Mouse (Mus musculus): ENCODE data around the gene Ctbp1.
A peak's percentile ranks its signal among the peaks of the same experiment; 100 is the strongest.

Gene Ctbp1

DNA sequence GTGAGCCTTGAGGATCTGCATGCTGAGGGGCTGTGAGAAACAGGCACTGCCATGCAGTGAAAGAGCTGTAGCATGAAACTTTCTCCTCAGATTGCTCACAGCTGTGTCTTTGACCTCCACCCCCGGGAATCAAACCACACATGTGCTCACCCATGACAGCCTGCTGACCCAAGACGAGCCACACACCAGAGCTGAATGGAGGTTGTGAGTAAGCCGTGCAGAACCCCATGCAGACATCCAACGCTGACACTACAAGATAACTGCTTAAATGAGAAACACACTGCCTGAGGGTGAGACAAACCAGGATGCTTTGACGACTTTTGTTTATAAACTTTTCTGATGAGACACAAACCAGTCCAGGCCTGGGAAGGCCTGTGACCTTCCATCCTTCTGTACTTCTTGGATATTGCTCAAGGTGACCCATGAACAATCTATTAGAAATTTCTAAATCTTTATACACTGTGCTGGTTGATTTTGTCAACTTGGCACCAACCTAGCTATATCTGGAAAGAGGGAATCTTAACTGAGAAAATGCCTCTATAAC lies 30.3 kb downstream of the Ctbp1 start:
- no peak for DNase-seq (ENCODE audit: low spot score in 2 of 2)

DNA sequence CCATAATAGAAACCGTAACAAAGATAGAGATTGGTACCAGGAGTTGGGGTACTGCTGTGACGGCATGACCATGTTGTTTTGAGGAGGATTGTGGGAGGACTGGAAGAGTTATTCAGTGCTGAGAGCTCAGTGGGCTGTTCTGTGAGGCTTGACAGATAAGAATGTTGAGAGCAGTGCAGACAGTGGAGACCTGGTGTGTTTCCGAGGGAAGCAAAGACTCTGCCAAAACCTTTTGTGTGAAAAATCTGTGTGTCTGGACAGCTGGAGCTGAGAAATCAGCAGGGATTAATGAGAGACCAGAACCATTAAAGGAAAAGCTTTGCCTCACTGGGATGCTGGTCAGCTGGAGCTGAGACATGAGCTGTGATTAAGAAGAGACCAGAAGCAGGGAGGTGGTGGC lies 34.9 kb downstream of the Ctbp1 start:
- DNase-seq (ENCODE audit: low spot score in 2 of 2): no peak

DNA sequence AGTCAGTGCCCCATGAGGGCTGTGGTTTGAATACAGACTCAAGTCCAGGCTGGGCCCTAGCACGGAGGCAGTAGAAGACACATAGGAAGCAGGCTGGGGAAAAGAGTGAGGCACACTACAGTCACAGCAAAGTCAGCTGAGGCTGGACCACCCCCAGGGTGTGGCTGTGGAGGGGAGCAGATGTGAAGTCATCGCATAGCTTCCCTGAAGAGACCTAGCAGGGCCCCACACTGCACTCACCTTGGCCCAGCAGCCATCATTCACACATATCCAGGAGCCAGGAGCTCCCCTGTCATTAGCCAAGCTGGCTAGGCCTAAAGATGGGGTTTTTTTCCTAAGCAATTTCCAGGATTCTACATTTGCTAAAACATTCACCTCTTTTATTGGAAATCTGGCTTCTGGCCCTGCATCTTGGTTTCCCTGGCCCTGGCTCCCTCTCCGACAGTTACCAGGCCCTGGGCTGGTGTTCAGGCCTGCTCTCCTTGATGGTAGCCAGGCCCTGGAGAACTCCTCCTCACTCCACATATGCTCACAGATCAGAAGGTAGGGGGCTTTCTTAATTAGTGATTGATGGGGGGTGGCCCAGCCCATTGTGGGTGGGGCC lies 35.6 kb downstream of the Ctbp1 start:
- DNase-seq (ENCODE audit: low spot score in 2 of 2): no peak

DNA sequence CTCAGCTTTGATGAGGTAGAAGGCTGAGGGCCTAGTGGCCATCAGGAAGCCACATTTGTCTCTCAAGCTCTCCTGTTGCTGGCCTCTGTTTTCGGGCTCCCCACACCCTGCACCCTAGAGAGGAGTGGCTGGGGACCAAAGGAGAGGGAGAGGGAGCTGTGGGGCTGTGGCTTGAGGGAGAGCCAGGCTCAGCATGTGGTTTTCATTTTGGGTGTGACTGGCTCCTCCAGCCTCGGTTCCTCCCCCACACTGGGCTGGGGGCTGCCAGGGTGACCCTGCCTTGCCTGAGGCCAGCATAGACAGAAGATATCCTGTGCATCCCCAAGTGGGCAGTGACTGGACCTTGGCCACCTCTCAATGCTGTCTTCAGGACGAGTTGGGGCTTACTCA lies 36.5 kb downstream of the Ctbp1 start:
- DNase-seq (ENCODE audit: low spot score in 2 of 2): no peak

DNA sequence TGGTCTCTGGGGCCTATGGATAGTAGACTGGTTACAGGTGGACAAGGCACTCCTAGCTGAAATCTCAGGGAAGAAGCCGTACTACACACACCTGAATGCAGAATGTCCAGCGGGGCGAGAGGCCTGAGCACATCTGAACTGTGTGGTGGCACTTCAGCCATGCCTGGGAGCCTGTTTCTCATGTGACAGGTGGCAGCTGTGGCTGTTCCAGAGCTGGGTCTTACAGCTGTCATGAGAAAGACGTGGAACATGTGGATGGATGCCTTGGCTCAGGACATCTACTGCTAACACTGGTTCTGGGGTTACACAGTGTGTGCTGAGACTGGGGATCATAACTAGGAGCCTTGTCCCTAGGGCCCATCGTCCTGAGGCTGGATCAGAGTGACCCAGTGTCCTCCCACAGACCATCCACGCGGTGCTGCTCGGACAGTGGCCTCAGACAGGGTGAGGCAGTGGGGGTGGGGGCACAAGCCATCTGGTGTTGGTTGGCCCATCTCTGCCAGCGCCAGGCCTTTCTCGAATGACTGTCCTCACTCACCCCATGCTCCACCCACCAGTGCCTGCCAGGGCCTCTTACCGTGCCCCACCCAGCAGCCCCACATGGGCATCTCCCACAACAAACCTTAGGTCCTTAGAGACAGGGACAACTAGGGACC lies 37.1 kb downstream of the Ctbp1 start:
- no peak for DNase-seq (ENCODE audit: low spot score in 2 of 2)

DNA sequence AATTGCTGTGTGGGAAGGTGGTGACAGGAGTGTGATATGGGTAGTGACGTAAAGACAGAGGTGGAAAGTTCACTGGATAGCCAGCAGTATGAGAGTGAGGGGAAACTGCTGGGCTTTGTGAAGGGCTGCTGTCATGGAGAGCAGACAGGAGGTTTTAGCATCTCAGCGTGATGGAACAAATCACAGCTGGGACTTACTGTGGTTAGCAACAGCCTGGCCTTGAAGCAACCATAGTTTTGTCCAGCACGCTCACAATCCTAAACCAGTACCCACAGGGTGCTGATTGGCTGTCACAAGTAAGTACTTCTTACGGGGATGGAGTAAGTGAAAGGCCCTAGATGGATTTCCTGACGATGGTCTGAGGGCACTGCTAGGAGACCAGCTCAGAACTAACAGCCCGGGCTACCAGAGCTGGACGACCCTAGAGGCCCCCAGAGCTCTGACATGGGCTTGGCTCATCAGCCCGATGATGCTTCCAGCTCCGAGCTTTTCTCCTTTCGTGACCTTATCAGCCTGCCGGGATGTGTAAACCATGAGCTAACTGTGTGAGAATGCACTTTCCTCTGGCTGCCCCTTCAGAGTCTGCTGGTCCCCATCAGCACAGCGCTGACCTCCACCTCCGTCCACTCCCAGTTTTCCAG lies 40.3 kb downstream of the Ctbp1 start:
- no peak for DNase-seq (ENCODE audit: low spot score in 2 of 2)

DNA sequence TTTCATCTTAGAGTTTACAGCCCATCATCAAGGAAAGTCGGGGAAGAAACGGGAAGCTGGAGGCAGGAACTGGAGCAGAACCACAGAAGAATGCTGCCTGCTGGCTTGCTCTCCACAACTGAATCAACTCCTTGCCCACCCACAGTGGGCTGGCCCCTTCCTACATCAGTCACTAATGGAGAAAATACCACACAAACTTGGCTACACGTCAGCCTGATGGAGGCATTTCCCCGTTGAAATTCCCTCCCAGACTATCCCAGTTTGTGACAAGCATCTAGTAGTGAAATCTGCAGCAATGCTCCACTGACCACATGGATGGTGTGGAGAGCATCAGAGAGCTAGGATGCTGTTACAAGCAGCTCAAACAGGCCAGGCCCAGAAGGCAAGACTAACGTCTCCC lies 42.0 kb downstream of the Ctbp1 start:
- DNase-seq (ENCODE audit: low spot score in 2 of 2): no peak

DNA sequence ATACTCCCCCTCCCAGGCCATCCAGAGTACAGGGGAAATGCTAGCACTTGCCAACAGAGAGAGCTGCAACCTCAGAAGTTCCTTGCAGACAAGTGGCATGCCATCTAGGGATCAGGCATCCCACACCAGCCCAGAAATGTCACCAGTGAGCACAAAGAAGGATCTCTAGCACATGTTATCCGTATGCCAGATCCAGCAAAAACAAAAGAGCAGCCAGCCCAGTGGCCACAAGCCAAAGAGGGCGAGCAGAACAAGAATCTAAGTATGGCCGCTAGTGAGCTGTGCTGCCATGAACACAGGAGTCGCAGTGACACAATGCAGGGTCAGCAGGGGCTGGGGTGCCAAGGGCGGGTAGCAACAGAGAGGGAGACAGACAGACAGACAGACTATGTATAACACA lies 44.5 kb downstream of the Ctbp1 start:
- DNase-seq (ENCODE audit: low spot score in 2 of 2): no peak

DNA sequence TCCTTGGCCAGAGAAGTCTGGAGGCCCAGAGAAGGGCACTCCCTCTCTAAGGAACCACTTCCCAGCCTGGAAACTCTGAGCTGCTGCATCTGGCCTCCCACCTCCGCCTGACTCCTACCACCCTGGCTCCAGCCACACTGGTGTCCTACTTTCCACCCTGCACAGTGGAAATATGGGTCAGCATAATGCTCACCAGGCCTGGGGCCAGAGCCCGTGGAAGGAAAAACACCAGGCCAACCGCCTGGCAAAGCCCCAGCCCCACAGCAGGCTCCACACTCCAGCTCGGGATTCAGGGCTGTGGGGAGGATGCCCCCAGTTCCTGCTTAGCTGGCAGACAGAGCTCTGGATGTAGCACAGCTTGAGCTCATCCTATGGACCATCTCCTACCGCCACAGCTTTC lies 46.4 kb downstream of the Ctbp1 start:
- no peak for DNase-seq (ENCODE audit: low spot score in 2 of 2)

DNA sequence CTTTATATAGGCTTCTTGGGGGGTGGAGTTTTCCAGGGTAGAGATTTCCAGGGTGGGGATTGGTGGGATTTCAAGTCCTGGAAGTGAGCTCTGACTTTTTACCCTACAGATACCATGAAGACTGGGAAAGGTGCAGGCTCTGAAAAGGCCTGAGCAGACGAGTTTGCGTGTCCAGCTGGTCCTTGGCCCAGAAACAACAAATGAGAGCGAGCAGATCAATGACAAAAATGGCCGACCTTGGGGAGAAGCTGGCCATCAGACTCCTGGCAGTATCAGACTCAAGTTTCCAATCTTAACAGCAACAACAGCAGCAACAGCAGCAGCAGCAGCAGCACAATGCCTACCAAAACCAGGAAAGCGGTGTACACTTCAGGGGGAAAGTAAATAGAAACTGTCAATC lies 49.1 kb downstream of the Ctbp1 start:
- no peak for DNase-seq (ENCODE audit: low spot score in 2 of 2)

DNA sequence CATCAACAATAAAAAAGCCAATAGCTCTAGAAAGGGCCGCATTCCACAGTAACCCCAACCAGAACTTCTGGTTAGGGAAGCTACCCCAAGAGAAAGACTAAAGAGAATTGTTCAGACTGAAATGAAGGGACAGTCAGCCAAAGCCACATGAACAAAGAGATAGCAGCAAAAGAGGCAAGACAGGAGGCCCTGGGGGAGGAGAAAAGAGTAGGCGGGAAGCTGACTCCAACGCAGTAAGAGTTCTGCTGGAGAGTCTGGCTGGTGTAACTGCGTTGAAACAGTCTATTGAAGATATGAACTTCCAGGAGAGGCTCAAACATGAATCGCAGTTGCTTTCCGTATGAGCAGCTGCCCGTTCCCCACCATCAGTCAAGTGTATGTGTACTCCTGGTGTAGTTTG lies 50.3 kb downstream of the Ctbp1 start:
- DNase-seq (ENCODE audit: low spot score in 2 of 2): no peak

DNA sequence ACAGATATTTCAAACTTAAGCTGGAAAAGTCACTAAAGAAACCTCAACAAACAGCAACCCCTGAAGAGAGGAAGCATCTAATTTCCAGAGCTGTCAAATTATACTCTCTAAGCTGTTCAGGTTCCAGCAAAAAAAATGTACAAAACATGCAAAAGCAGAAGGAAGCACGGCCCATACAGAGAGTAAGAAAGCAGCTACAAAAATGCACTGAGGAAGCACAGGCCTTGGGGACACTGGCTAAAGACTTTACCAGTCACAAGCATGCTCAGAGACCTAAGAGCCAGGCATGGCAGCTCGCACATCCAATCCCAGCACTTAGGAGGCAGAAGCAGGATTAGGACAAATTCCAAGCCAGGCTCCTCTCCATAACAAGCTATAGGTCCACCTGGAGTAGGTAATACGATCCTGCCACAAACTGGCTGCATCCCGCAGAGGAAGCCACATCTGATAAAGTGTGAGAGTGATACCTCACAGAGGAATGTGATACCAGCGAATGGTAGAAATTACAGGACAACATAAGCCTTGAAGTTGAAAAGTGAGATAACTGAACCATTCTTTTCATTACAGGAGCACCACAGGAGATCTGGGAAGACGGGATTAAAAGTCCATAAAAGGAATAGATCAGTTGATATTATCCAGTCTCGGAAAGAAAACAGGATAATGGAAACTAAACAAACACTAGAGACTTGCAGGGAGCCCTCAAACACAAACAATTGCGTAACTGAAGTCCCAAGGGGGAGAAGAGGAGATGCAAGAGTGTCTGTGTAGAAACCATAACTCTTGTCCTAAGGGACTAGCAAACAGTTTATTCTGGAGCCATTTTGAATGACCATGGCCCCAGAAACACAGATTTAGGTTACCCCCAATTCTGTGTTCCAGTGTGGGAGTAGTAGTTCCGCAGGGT lies 51.7 kb downstream of the Ctbp1 start:
- DNase-seq (ENCODE audit: low spot score in 2 of 2): no peak

DNA sequence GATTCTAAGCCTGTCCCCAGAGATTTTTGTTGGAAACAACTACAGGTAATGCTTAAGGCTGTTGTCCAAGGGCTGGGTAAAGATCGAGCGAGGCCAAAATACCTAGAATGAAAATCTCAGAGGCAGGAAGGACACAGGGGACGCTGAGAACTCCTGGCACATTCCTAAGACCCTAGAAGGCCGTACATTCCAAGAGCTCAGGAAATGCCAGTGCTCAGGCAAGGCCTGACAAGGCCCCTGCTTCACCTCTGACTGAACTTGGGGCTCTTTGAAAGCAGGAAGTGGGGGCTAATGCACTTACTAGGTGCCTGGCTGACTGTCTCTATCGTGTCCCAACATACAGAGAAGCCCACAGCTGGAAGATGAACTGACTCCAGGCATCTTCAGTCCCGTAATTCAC lies 52.4 kb downstream of the Ctbp1 start:
- no peak for DNase-seq (ENCODE audit: low spot score in 2 of 2)

DNA sequence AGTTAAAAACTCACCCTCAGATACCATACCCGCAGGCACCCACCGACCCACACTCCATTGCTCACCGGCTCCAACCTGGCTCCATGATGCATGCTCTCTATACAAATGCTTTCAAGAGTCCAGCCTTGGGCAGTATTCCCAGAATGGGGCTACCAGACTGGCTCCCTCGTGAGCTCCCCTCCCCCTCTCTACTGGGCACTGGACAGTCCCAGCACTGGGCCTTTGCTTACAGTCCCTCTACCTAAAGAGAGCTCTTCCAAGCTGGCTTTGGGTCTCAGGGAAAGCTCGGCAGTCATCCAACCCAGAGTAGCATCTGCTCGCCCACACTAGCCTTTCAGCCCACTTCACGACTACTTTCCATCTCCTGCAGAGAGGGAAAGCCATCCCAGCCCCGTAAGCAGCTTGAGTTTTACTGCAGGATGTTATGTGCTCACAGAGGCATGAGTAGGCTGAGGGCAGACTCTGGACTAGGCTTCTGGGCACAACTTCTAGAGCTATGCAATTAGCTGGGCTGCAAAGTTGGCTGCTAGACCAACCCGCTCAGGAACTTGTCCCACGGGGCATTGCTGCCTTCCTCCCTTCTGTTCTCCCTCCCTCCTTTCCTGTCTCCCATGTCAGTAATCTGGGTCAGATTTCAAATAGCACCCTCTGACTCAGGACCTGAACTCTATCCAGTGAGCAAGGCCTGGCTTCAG lies 54.3 kb downstream of the Ctbp1 start:
- no peak for DNase-seq (ENCODE audit: low spot score in 2 of 2)

DNA sequence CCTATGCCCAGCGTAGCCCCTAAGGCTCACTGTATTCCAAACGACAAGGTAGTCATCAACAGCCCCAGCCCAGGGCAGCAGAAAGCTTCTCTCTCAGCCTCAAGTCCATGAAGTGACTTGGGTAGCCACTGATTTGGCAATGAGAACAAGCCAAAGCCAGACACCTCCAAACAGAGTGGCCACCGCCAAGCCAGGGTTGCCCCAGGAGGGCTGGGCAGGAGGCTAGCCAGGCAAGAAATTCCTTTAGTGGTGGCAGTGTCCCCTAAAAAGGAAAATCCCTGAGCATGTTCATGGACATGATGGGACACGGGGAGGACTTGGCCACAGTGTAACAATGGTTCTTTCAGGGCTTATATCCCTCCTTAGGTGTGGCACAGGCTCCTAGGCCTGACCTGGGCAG lies 55.0 kb downstream of the Ctbp1 start:
- no peak for DNase-seq (ENCODE audit: low spot score in 2 of 2)

DNA sequence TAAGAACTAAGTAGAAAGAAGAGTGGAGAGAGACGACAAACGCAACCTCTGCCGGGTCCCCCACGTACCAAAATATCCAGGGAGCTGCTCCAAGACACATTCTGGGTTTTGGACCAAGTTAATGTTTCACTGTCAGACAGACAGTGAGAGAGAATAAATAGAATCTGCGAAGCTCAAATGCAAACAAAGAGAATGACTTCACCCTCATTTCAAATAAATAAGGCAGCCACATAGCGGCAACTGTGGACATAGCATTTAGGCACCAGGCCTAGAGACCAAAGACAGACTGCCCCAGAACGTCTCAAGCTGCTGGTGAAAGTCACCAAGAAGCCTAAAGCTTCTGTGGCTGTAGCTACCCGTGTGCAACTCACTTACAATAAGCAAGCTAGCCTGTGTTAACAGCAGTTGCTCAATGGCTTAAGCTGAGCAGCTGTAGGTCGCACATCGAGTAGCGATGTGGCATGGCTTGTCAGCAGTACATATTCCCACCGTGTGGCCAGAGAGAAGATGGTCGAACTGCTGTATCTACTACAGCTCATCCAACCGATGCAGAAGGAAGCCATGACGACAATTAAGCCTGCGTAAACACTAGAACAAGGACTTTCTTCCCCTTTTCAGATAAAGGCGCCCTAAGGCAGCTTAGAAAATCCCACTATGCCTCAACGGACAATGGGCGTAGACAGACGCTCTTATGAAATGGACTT lies 55.9 kb downstream of the Ctbp1 start:
- DNase-seq (ENCODE audit: low spot score in 2 of 2): no peak

DNA sequence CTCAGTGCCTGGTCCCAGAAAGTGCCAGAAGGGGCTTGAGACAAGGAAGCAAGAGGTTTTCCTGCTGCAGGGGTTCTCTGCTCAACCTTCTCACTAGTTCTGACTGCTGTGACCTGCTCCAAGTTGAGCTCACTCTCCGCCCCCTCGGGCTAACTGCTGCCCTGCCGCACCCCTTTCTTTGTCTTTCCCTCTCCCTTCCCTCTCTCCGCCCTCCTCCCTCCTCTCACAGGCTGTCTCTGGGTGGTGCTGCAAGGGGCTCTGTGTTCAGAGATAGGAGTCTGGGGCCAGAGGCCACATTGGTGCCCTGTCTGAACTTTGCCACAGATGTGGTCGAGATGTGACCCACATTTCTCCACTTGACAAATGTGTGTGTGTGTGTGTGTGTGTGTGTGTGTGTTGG lies 56.7 kb downstream of the Ctbp1 start, which contains the start of gene Spon2:
Gene Spon2, minus strand, starts transcription at position 375 of the 400 bp plus-strand sequence.
- DNase-seq (ENCODE audit: low spot score in 2 of 2): peak in 1 of 2 experiments; percentile 34

DNA sequence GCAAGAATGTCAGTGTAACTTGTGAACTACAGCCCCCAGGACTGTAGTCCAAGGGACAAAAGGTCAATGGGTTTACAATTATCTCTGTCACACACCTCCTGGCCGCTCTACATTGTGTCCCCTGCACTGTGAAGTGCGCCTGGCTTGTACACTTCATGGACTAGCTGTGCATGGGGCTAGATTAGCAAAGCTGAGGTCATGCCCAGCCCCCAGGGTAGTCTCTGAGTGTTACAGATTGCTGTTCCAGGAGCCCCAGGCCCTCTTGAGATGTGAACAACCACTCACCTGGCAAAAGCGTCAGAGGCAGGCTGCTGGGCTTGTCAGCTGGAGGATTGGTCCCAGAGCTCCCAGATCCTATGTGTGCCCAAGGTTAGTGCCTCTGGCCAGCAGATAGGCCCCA lies 57.1 kb downstream of the Ctbp1 start:
- no peak for DNase-seq (ENCODE audit: low spot score in 2 of 2)

DNA sequence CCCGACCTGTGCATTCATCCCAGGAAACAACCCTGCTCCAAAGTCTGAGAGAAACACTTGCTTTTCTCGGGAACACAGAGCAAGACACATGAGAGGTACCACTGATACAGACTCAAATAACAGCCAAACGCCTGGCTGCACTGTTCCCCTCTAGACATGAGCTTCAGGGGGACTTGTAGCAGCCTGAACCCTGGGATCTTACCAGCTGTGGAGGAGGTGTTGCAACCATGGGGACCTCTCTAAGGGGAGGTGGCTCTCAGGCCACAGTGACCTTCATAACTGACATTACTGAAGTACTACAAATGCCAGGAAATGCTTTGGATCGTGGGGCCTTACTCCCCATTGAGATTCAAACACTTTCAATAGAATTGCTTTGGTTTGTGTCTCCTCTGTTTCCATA lies 60.1 kb downstream of the Ctbp1 start:
- no peak for DNase-seq (ENCODE audit: low spot score in 2 of 2)

DNA sequence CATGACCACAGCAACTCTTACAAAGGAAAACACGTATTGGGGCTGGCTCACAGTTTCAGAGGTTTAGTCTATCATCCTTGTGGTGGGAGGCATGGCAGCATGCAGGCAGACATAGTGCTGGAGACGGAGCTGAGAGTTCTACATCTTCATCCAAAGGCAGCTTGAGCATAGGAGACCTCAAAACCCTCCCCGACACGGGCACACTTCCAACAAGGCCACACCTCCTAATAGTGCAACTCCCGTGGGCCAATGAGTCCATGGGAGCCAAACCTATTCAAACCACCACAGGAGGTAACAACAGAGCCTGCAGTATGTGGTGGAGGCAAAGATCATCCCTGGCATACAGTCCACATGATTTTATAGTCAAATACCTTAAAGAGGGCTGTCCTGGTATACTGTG lies 63.5 kb downstream of the Ctbp1 start:
- no peak for DNase-seq (ENCODE audit: low spot score in 2 of 2)

DNA sequence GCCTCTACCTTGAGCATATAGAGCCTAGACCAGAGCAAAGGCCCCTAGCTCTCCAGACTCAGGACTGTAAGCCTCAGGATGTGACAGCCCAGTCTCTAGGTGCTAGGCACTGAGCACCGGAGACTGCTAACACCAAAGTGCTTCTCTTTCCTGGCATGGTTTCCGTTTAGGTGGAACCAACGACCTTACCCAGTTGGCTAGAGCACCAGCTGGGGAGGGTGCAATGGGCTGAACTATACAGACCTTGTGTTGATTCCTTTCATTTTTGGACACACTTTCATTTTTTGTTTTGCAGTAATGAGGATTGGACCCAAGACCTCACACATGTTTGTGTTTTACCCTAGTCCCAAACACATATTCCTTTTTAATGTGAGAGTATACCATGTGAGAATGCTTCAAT lies 64.3 kb downstream of the Ctbp1 start:
- DNase-seq (ENCODE audit: low spot score in 2 of 2): no peak
